Mouse (Mus musculus) lung, postnatal 0 days (tissue): ENCODE data around the gene Dennd6a.

ENCODE experiments used
- CTCF ChIP-seq: IDR thresholded peaks from 2 replicates; pipeline ENCODE4 v1.5.1; 2016; ENCODE audit warnings: antibody characterized with exemption, mild to moderate bottlenecking
- EP300 ChIP-seq: IDR thresholded peaks from 2 replicates; pipeline ENCODE4 v1.6.1; 2016; ENCODE audit warnings: antibody characterized with exemption, mild to moderate bottlenecking, control low read depth

DNA sequence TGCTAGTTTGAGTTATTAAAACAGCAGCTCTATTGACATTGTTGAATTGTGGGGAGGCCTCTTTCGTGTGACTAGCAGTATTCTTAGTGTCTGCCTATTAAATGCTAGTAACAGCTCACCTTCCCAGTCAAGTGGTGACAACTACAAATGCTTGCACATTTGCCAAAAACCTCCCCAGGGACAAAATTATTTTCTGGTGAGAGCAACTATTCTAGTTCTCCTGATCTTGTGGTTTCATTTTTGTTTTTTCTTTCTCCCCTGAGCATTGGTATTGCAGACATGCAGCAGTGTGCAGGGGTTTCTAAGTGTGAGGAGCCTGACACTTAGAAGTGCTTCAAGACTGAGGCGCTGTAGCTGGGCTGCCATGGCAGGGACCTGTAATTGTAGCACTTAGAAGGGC lies 74.2 kb downstream of the Dennd6a start:
- TF ChIP-seq CTCF = no peak
- TF ChIP-seq EP300 = no peak
